Mouse (Mus musculus): ENCODE results near the gene Acss3. TPM values are rescaled to one million over a fixed set of nuclear protein-coding genes. Genes with fewer than 3 reads are reported as not detected.

The Acss3 gene
- polyA plus RNA-seq, 1 experiment: 0.08 TPM

- H3K27me3 ChIP-seq (ENCODE audit: control insufficient read depth, insufficient read depth, insufficient read length): no peaks in the 10 kb centered on the region
- no peak for TF ChIP-seq MYOG (IDR thresholded peaks at IDR 0.05; ENCODE audit: control insufficient read depth, extremely low read depth, insufficient read length)
- TF ChIP-seq FOSL1 (IDR thresholded peaks at IDR 0.05; ENCODE audit: insufficient read depth, low read length, poor library complexity, severe bottlenecking): no peak
- TF ChIP-seq MAX (IDR thresholded peaks at IDR 0.05): no peak
- TF ChIP-seq USF1 (IDR thresholded peaks at IDR 0.05; ENCODE audit: low read depth): no peak
- TF ChIP-seq MYOD1 (IDR thresholded peaks at IDR 0.05; ENCODE audit: control insufficient read depth, insufficient read length, low read depth): no peak
- H3K79me3 ChIP-seq (ENCODE audit: low read depth): no peaks in the 10 kb centered on the region
- H3ac ChIP-seq (ENCODE audit: control insufficient read depth, insufficient read length, low read depth): no peak overlapping the region
- no peaks in the 10 kb centered on the region for H3K36me3 ChIP-seq (ENCODE audit: control insufficient read depth, insufficient read depth)
- H3K79me2 ChIP-seq (ENCODE audit: control insufficient read depth, insufficient read depth): no peaks in the 10 kb centered on the region
- H3K4me3 ChIP-seq (ENCODE audit: insufficient read depth, poor library complexity, severe bottlenecking): no peak overlapping the region
These were observed 80.8 kb downstream of the Acss3 start for GRCm38 (mm10) chr10:107042656-107043055.

- TF ChIP-seq CEBPB (IDR thresholded peaks at IDR 0.05; ENCODE audit: low read depth) (no peak), CTCF (IDR thresholded peaks at IDR 0.05; ENCODE audit: control insufficient read depth, insufficient read depth, insufficient read length) (no peak), USF1 (IDR thresholded peaks at IDR 0.05; ENCODE audit: low read depth) (no peak), FOSL1 (IDR thresholded peaks at IDR 0.05; ENCODE audit: insufficient read depth, low read length, poor library complexity, severe bottlenecking) (no peak), MYOG (IDR thresholded peaks at IDR 0.05; ENCODE audit: control insufficient read depth, extremely low read depth, insufficient read length) (no peak), MYOD1 (IDR thresholded peaks at IDR 0.05; ENCODE audit: control insufficient read depth, insufficient read length, low read depth) (no peak), MAX (IDR thresholded peaks at IDR 0.05) (no peak)
- no peaks in the 10 kb centered on the region for H3K27me3 ChIP-seq (ENCODE audit: control insufficient read depth, insufficient read depth, insufficient read length)
- H3K79me2 ChIP-seq (ENCODE audit: control insufficient read depth, insufficient read depth): no peaks in the 10 kb centered on the region
- H3ac ChIP-seq (ENCODE audit: control insufficient read depth, insufficient read length, low read depth): no peak overlapping the region
- H3K36me3 ChIP-seq (ENCODE audit: control insufficient read depth, insufficient read depth): no peaks in the 10 kb centered on the region
- no peaks in the 10 kb centered on the region for H3K79me3 ChIP-seq (ENCODE audit: low read depth)
- H3K4me3 ChIP-seq (ENCODE audit: insufficient read depth, poor library complexity, severe bottlenecking): no peak overlapping the region
These were observed 82.6 kb downstream of the Acss3 start for GRCm38 (mm10) chr10:107040837-107041236.

GRCm38 (mm10) chr10:107040378-107040777 lies 83.1 kb downstream of the Acss3 start:
- Histone ChIP-seq H3K27me3 (ENCODE audit: control insufficient read depth, insufficient read depth, insufficient read length) (no peaks in the 10 kb centered on the region), H3K79me3 (ENCODE audit: low read depth) (no peaks in the 10 kb centered on the region), H3K36me3 (ENCODE audit: control insufficient read depth, insufficient read depth) (no peaks in the 10 kb centered on the region), H3ac (ENCODE audit: control insufficient read depth, insufficient read length, low read depth) (no peak overlapping the region), H3K4me3 (ENCODE audit: insufficient read depth, poor library complexity, severe bottlenecking) (no peak overlapping the region), H3K79me2 (ENCODE audit: control insufficient read depth, insufficient read depth) (no peaks in the 10 kb centered on the region)
- TF ChIP-seq CEBPB (IDR thresholded peaks at IDR 0.05; ENCODE audit: low read depth): no peak
- no peak for TF ChIP-seq CTCF (IDR thresholded peaks at IDR 0.05; ENCODE audit: control insufficient read depth, insufficient read depth, insufficient read length)
- TF ChIP-seq MYOD1 (IDR thresholded peaks at IDR 0.05; ENCODE audit: control insufficient read depth, insufficient read length, low read depth): no peak
- no peak for TF ChIP-seq MAX (IDR thresholded peaks at IDR 0.05)
- no peak for TF ChIP-seq MYOG (IDR thresholded peaks at IDR 0.05; ENCODE audit: control insufficient read depth, extremely low read depth, insufficient read length)

GRCm38 (mm10) chr10:107039211-107039610 lies 84.3 kb downstream of the Acss3 start:
- no peak overlapping the region for H3ac ChIP-seq (ENCODE audit: control insufficient read depth, insufficient read length, low read depth)
- no peaks in the 10 kb centered on the region for H3K79me3 ChIP-seq (ENCODE audit: low read depth)
- H3K27me3 ChIP-seq (ENCODE audit: control insufficient read depth, insufficient read depth, insufficient read length): no peaks in the 10 kb centered on the region
- TF ChIP-seq MAX (IDR thresholded peaks at IDR 0.05) (no peak), CTCF (IDR thresholded peaks at IDR 0.05; ENCODE audit: control insufficient read depth, insufficient read depth, insufficient read length) (no peak), FOSL1 (IDR thresholded peaks at IDR 0.05; ENCODE audit: insufficient read depth, low read length, poor library complexity, severe bottlenecking) (no peak), USF1 (IDR thresholded peaks at IDR 0.05; ENCODE audit: low read depth) (no peak), MYOG (IDR thresholded peaks at IDR 0.05; ENCODE audit: control insufficient read depth, extremely low read depth, insufficient read length) (no peak), CEBPB (IDR thresholded peaks at IDR 0.05; ENCODE audit: low read depth) (no peak), MYOD1 (IDR thresholded peaks at IDR 0.05; ENCODE audit: control insufficient read depth, insufficient read length, low read depth) (no peak)
- no peak overlapping the region for H3K4me3 ChIP-seq (ENCODE audit: insufficient read depth, poor library complexity, severe bottlenecking)
- no peaks in the 10 kb centered on the region for H3K79me2 ChIP-seq (ENCODE audit: control insufficient read depth, insufficient read depth)
- no peaks in the 10 kb centered on the region for H3K36me3 ChIP-seq (ENCODE audit: control insufficient read depth, insufficient read depth)

GRCm38 (mm10) chr10:107024254-107024653 lies 99.2 kb downstream of the Acss3 start:
- H3K79me3 ChIP-seq (ENCODE audit: low read depth): no peaks in the 10 kb centered on the region
- TF ChIP-seq MYOG (IDR thresholded peaks at IDR 0.05; ENCODE audit: control insufficient read depth, extremely low read depth, insufficient read length) (no peak), USF1 (IDR thresholded peaks at IDR 0.05; ENCODE audit: low read depth) (no peak), FOSL1 (IDR thresholded peaks at IDR 0.05; ENCODE audit: insufficient read depth, low read length, poor library complexity, severe bottlenecking) (no peak), MAX (IDR thresholded peaks at IDR 0.05) (no peak), CTCF (IDR thresholded peaks at IDR 0.05; ENCODE audit: control insufficient read depth, insufficient read depth, insufficient read length) (no peak), CEBPB (IDR thresholded peaks at IDR 0.05; ENCODE audit: low read depth) (no peak), MYOD1 (IDR thresholded peaks at IDR 0.05; ENCODE audit: control insufficient read depth, insufficient read length, low read depth) (no peak)
- H3K36me3 ChIP-seq (ENCODE audit: control insufficient read depth, insufficient read depth): no peaks in the 10 kb centered on the region
- H3K27me3 ChIP-seq (ENCODE audit: control insufficient read depth, insufficient read depth, insufficient read length): no peaks in the 10 kb centered on the region
- no peak overlapping the region for H3ac ChIP-seq (ENCODE audit: control insufficient read depth, insufficient read length, low read depth)
- H3K79me2 ChIP-seq (ENCODE audit: control insufficient read depth, insufficient read depth): no peaks in the 10 kb centered on the region
- no peak overlapping the region for H3K4me3 ChIP-seq (ENCODE audit: insufficient read depth, poor library complexity, severe bottlenecking)

- H3K27me3 ChIP-seq (ENCODE audit: control insufficient read depth, insufficient read depth, insufficient read length): no peaks in the 10 kb centered on the region
- H3K79me3 ChIP-seq (ENCODE audit: low read depth): no peaks in the 10 kb centered on the region
- no peaks in the 10 kb centered on the region for H3K79me2 ChIP-seq (ENCODE audit: control insufficient read depth, insufficient read depth)
- TF ChIP-seq CTCF (IDR thresholded peaks at IDR 0.05; ENCODE audit: control insufficient read depth, insufficient read depth, insufficient read length): no peak
- TF ChIP-seq CEBPB (IDR thresholded peaks at IDR 0.05; ENCODE audit: low read depth): no peak
- TF ChIP-seq MYOG (IDR thresholded peaks at IDR 0.05; ENCODE audit: control insufficient read depth, extremely low read depth, insufficient read length): no peak
- no peak for TF ChIP-seq MYOD1 (IDR thresholded peaks at IDR 0.05; ENCODE audit: control insufficient read depth, insufficient read length, low read depth)
- no peak for TF ChIP-seq FOSL1 (IDR thresholded peaks at IDR 0.05; ENCODE audit: insufficient read depth, low read length, poor library complexity, severe bottlenecking)
- TF ChIP-seq MAX (IDR thresholded peaks at IDR 0.05): no peak
- TF ChIP-seq USF1 (IDR thresholded peaks at IDR 0.05; ENCODE audit: low read depth): no peak
- no peak overlapping the region for H3ac ChIP-seq (ENCODE audit: control insufficient read depth, insufficient read length, low read depth)
- no peak overlapping the region for H3K4me3 ChIP-seq (ENCODE audit: insufficient read depth, poor library complexity, severe bottlenecking)
- H3K36me3 ChIP-seq (ENCODE audit: control insufficient read depth, insufficient read depth): no peaks in the 10 kb centered on the region
These were observed 102.3 kb downstream of the Acss3 start for GRCm38 (mm10) chr10:107021118-107021517.

Measured in C2C12 (cell line).